Mouse (Mus musculus) thymus, adult 2 months (tissue): ENCODE data around the gene Pcgf2.

Experiments used
- CTCF ChIP-seq: fragments of 200-500 bp; IDR thresholded peaks from 2 replicates; pipeline ENCODE4 v1.5.1; 2012; ENCODE audit warnings: mild to moderate bottlenecking, control low read depth, low read length, moderate library complexity, borderline replicate concordance; ENCODE audit not compliant: control insufficient read depth, poor library complexity, insufficient read depth; ENCODE audit errors: extremely low read depth
- POLR2A ChIP-seq: fragments of 200-500 bp; IDR thresholded peaks from 2 replicates; pipeline ENCODE4 v1.6.1; 2012; ENCODE audit warnings: mild to moderate bottlenecking, low read length, control low read depth, moderate library complexity; ENCODE audit not compliant: control insufficient read depth, poor library complexity, insufficient read depth; ENCODE audit errors: extremely low read depth

DNA sequence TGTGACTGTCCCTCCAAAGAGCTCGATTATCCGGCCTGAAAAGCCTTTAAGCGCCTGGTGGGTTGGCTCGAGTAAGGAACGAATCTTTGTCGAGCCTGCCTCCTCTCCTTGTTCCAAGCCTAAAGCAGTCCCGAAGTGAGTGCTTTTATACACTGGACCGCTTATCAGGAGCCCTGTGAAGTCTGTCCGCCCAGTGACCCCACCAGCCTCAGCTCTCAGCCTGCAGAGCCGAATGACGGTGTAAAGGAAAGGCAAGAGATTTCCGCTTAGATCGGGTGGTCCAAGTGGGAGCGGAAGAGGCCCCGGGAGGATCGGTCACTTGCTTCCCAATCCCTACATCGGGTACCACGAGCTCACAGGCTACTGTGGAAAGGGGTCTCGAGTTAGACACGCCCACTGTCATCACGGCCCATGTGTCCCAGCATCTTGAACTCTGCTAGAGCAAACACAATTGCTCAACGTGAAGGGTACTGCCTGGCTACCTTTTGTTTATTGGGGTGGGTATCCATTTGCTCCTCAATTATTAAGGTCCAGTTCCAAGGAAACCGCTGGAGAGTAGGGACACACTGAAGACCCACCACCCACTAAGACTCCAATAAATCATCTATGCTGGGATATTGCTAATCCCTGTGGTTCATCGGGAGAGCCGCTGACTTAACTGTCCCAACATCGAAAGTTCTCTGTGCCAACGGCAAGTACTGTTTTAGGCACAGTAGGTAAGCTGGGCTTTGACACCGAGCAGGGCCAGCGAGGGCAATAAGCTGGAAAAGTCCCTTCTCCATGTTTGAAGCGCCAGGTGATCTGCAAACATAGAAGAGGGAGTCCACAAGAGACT lies 666 bp upstream of the Pcgf2 start:
- TF ChIP-seq POLR2A (no peak), CTCF (no peak)
